Mouse (Mus musculus) heart, embryonic 16.5 days (tissue): ENCODE measurements around the gene Rfx3. TPM values are rescaled to one million over a fixed set of nuclear protein-coding genes. Genes with fewer than 3 reads are reported as not detected.

Experiments used
- ATAC-seq: fragments of 200-750 bp; cut with Nextera tagmentation; replicated peaks from 2 replicates; pipeline ENCODE4 v1.8.0; 2017; ENCODE audit warnings: moderate number of reproducible peaks; ENCODE audit not compliant: insufficient read depth, low FRiP score; ENCODE audit errors: extremely low read depth
- H3K27ac ChIP-seq: fragments of 300-500 bp; sonication (generic); 2 replicates; pipeline ENCODE4 v1.5.1; 2014; ENCODE audit warnings: mild to moderate bottlenecking, low read length, control low read depth, moderate library complexity
- H3K27me3 ChIP-seq: fragments of 300-500 bp; sonication (generic); 2 replicates; pipeline ENCODE4 v1.6.1; 2014; ENCODE audit warnings: low read length, mixed read lengths; ENCODE audit not compliant: control insufficient read depth, insufficient read depth
- H3K36me3 ChIP-seq: fragments of 300-500 bp; sonication (generic); 2 replicates; pipeline ENCODE4 v1.6.1; 2014; ENCODE audit not compliant: control insufficient read depth, insufficient read depth
- H3K4me1 ChIP-seq: fragments of 300-500 bp; sonication (generic); 2 replicates; pipeline ENCODE4 v1.6.1; 2014; ENCODE audit warnings: low read length, mixed read lengths; ENCODE audit not compliant: control insufficient read depth, insufficient read depth
- H3K4me2 ChIP-seq: fragments of 300-500 bp; sonication (generic); 2 replicates; pipeline ENCODE4 v1.6.1; 2014; ENCODE audit warnings: low read depth, mild to moderate bottlenecking, control low read depth, low read length
- H3K4me3 ChIP-seq: fragments of 300-500 bp; sonication (generic); 2 replicates; pipeline ENCODE4 v1.5.1; 2014; ENCODE audit warnings: mild to moderate bottlenecking, control low read depth, low read length
- H3K9ac ChIP-seq: fragments of 300-500 bp; sonication (generic); 2 replicates; pipeline ENCODE4 v1.6.1; 2014; ENCODE audit warnings: low read length, control low read depth
- H3K9me3 ChIP-seq: fragments of 300-500 bp; sonication (generic); replicated peaks from 2 replicates; pipeline ENCODE4 v1.6.1; 2016; ENCODE audit warnings: low read length; ENCODE audit not compliant: control insufficient read depth
- WGBS: fragments of 180-500 bp; shearing (Covaris S2); extraction: QIAGEN DNeasy Blood & Tissue Kit; methylation state at CpG from one replicate; pipeline ENCODE4 v1.1.7; 2014; 5-methylcytosine and 5-hydroxymethylcytosine counted together
- polyA plus RNA-seq: library from polyadenylated mRNA; unstranded; fragments of >200 nt; fragmentation: Nextera tagmentation; extraction: Ambion mirVana; gene quantifications from 2 replicates; pipeline ENCODE4 v1.2.1, GENCODE M21; 2015

The Rfx3 gene
- polyA plus RNA-seq, 1 experiment from 2014 or later, result 7.1 TPM

GRCm38 (mm10) chr19:27832448-27832847, 178.5 kb downstream of the Rfx3 start:
- Histone ChIP-seq H3K9ac (no peak overlapping the region), H3K36me3 (no peaks in the 10 kb centered on the region; the same call in 1 of the 2 replicates), H3K27me3 (no peaks in the 10 kb centered on the region), H3K27ac (no peak overlapping the region), H3K4me2 (no peak overlapping the region), H3K4me1 (no peaks in the 10 kb centered on the region), H3K4me3 (no peak overlapping the region), H3K9me3 (no peaks in the 10 kb centered on the region)
- ATAC-seq, result no peak
- WGBS, result 34% methylated on average over 1 of the region's 1 CpGs

- no peak overlapping the region for H3K4me2 ChIP-seq
- no peaks in the 10 kb centered on the region for H3K9me3 ChIP-seq
- no peaks in the 10 kb centered on the region; the same call in 1 of the 2 replicates for H3K36me3 ChIP-seq
- H3K4me3 ChIP-seq, result no peak overlapping the region
- H3K27ac ChIP-seq, result no peak overlapping the region
- no peak for ATAC-seq
- H3K9ac ChIP-seq, result no peak overlapping the region
- no peaks in the 10 kb centered on the region for H3K27me3 ChIP-seq
- WGBS, result 80% methylated on average over 1 of the region's 1 CpGs
- H3K4me1 ChIP-seq, result no peaks in the 10 kb centered on the region
These were observed 182.7 kb downstream of the Rfx3 start for GRCm38 (mm10) chr19:27828316-27828715.

- H3K27me3 ChIP-seq, result no peaks in the 10 kb centered on the region
- no peaks in the 10 kb centered on the region; the same call in 1 of the 2 replicates for H3K9me3 ChIP-seq
- no peak overlapping the region for H3K4me2 ChIP-seq
- no peak for ATAC-seq
- H3K36me3 ChIP-seq, result peaks cover 4% of the 10 kb centered on the region
- no peaks in the 10 kb centered on the region for H3K4me1 ChIP-seq
- no peak overlapping the region for H3K9ac ChIP-seq
- H3K4me3 ChIP-seq, result no peak overlapping the region
- no peak overlapping the region for H3K27ac ChIP-seq
These were observed 193.3 kb downstream of the Rfx3 start for GRCm38 (mm10) chr19:27817661-27818060.

- 63% methylated on average over 4 of the region's 4 CpGs for WGBS
- H3K4me3 ChIP-seq, result no peak overlapping the region
- H3K27ac ChIP-seq, result no peak overlapping the region
- ATAC-seq, result no peak
- H3K9me3 ChIP-seq, result no peaks in the 10 kb centered on the region
- no peak overlapping the region for H3K9ac ChIP-seq
- H3K4me1 ChIP-seq, result no peaks in the 10 kb centered on the region
- no peaks in the 10 kb centered on the region for H3K27me3 ChIP-seq
- no peaks in the 10 kb centered on the region; the same call in 1 of the 2 replicates for H3K36me3 ChIP-seq
- H3K4me2 ChIP-seq, result no peak overlapping the region
These were observed 230.9 kb downstream of the Rfx3 start for GRCm38 (mm10) chr19:27780030-27780429.

- no peak for ATAC-seq
- no peaks in the 10 kb centered on the region for H3K9me3 ChIP-seq
- no peak overlapping the region for H3K9ac ChIP-seq
- peaks cover 5% of the 10 kb centered on the region; the same call in 1 of the 2 replicates for H3K36me3 ChIP-seq
- H3K27me3 ChIP-seq, result no peaks in the 10 kb centered on the region
- H3K4me1 ChIP-seq, result no peaks in the 10 kb centered on the region
- no peak overlapping the region for H3K4me3 ChIP-seq
- no peak overlapping the region for H3K4me2 ChIP-seq
- no peak overlapping the region for H3K27ac ChIP-seq
- WGBS, result 82% methylated on average over 8 of the region's 8 CpGs
These were observed 240.2 kb downstream of the Rfx3 start for GRCm38 (mm10) chr19:27770716-27771265.

GRCm38 (mm10) chr19:27768444-27768843, 242.5 kb downstream of the Rfx3 start:
- Histone ChIP-seq H3K4me2 (no peak overlapping the region), H3K36me3 (peaks cover 5% of the 10 kb centered on the region; the same call in 1 of the 2 replicates), H3K9me3 (no peaks in the 10 kb centered on the region), H3K9ac (no peak overlapping the region), H3K27ac (no peak overlapping the region), H3K4me1 (no peaks in the 10 kb centered on the region), H3K4me3 (no peak overlapping the region), H3K27me3 (no peaks in the 10 kb centered on the region)
- ATAC-seq, result no peak
- 88% methylated on average over 17 of the region's 17 CpGs for WGBS

GRCm38 (mm10) chr19:27760309-27760708, 250.7 kb downstream of the Rfx3 start:
- Histone ChIP-seq H3K9ac (no peak overlapping the region), H3K27me3 (no peaks in the 10 kb centered on the region), H3K36me3 (no peaks in the 10 kb centered on the region), H3K27ac (no peak overlapping the region), H3K4me3 (no peak overlapping the region), H3K9me3 (no peaks in the 10 kb centered on the region), H3K4me1 (no peaks in the 10 kb centered on the region), H3K4me2 (no peak overlapping the region)
- WGBS, result 94% methylated on average over 9 of the region's 9 CpGs
- no peak for ATAC-seq

- WGBS, result 54% methylated on average over 8 of the region's 8 CpGs
- H3K27ac ChIP-seq, result no peak overlapping the region
- H3K4me2 ChIP-seq, result no peak overlapping the region
- no peaks in the 10 kb centered on the region for H3K4me1 ChIP-seq
- H3K9ac ChIP-seq, result no peak overlapping the region
- no peak overlapping the region for H3K4me3 ChIP-seq
- no peaks in the 10 kb centered on the region for H3K36me3 ChIP-seq
- no peak for ATAC-seq
- H3K27me3 ChIP-seq, result no peaks in the 10 kb centered on the region
- no peaks in the 10 kb centered on the region for H3K9me3 ChIP-seq
These were observed 251.6 kb downstream of the Rfx3 start for GRCm38 (mm10) chr19:27759347-27759746.

GRCm38 (mm10) chr19:27747301-27747700, 263.7 kb downstream of the Rfx3 start:
- no peak for ATAC-seq
- Histone ChIP-seq H3K4me3 (no peak overlapping the region), H3K9ac (no peak overlapping the region), H3K4me1 (0 out of 2 replicates have a peak, but pooled peaks cover 2% of the 10 kb centered on the region), H3K4me2 (no peak overlapping the region), H3K9me3 (no peaks in the 10 kb centered on the region), H3K27me3 (no peaks in the 10 kb centered on the region), H3K36me3 (no peaks in the 10 kb centered on the region), H3K27ac (no peak overlapping the region)
- 80% methylated on average over 1 of the region's 1 CpGs for WGBS
